Mouse (Mus musculus) kidney, embryonic 16.5 days (tissue): ENCODE data around the gene Zfp950. TPM values are rescaled to one million over a fixed set of nuclear protein-coding genes. Genes with fewer than 3 reads are reported as not detected.

Experiments
- ATAC-seq: fragments of 200-750 bp; cut with Nextera tagmentation; 2 replicates; pipeline ENCODE4 v1.8.0; 2017; ENCODE audit warnings: moderate TSS enrichment; ENCODE audit not compliant: low FRiP score, low TSS enrichment
- H3K27ac ChIP-seq: fragments of 300-500 bp; sonication (generic); 2 replicates; pipeline ENCODE4 v1.5.1; 2014; ENCODE audit warnings: low read length
- H3K27me3 ChIP-seq: fragments of 300-500 bp; sonication (generic); 2 replicates; pipeline ENCODE4 v1.6.1; 2014; ENCODE audit warnings: low read length, control low read depth, mixed read lengths; ENCODE audit not compliant: insufficient read depth
- H3K36me3 ChIP-seq: fragments of 300-500 bp; sonication (generic); 2 replicates; pipeline ENCODE4 v1.6.1; 2014; ENCODE audit warnings: low read length, control low read depth, mixed read lengths; ENCODE audit not compliant: insufficient read depth
- H3K4me1 ChIP-seq: fragments of 300-500 bp; sonication (generic); 2 replicates; pipeline ENCODE4 v1.6.1; 2014; ENCODE audit warnings: low read length, control low read depth, mixed read lengths; ENCODE audit not compliant: insufficient read depth
- H3K4me2 ChIP-seq: fragments of 300-500 bp; sonication (generic); replicated peaks from 2 replicates; pipeline ENCODE4 v1.6.1; 2014; ENCODE audit warnings: low read depth, low read length
- H3K4me3 ChIP-seq: fragments of 300-500 bp; sonication (generic); 2 replicates; pipeline ENCODE4 v1.5.1; 2014; ENCODE audit warnings: mild to moderate bottlenecking, low read length
- H3K9ac ChIP-seq: fragments of 300-500 bp; sonication (generic); replicated peaks from 2 replicates; pipeline ENCODE4 v1.6.1; 2014; ENCODE audit warnings: low read length
- H3K9me3 ChIP-seq: fragments of 300-500 bp; sonication (generic); 2 replicates; pipeline ENCODE4 v1.6.1; 2016; ENCODE audit warnings: low read length, control low read depth
- WGBS: fragments of 180-500 bp; shearing (Covaris S2); extraction: QIAGEN DNeasy Blood & Tissue Kit; methylation state at CpG from one replicate; pipeline ENCODE4 v1.1.7; 2014; 5-methylcytosine and 5-hydroxymethylcytosine counted together
- polyA plus RNA-seq: library from polyadenylated mRNA; unstranded; fragments of >200 nt; fragmentation: Nextera tagmentation; extraction: Ambion mirVana; gene quantifications from 2 replicates; pipeline ENCODE4 v1.2.1, GENCODE M21; 2015

The Zfp950 gene
- polyA plus RNA-seq, 1 experiment from 2014 or later, result 32.6 TPM

- Histone ChIP-seq H3K4me2 (no peak overlapping the region), H3K9me3 (no peaks in the 10 kb centered on the region), H3K4me1 (no peaks in the 10 kb centered on the region; the same call in 1 of the 2 replicates), H3K9ac (no peak overlapping the region), H3K4me3 (no peak overlapping the region), H3K27ac (no peak overlapping the region), H3K27me3 (no peaks in the 10 kb centered on the region), H3K36me3 (no peaks in the 10 kb centered on the region)
- 85% methylated on average over 2 of the region's 2 CpGs for WGBS
- ATAC-seq, result no peak
These were observed 109.1 kb downstream of the Zfp950 start for GRCm38 (mm10) chr19:61031570-61031969.

- 75% methylated on average over 3 of the region's 3 CpGs for WGBS
- H3K27ac ChIP-seq, result 0 out of 2 replicates have a peak overlapping the region, but pooled peaks have one; percentile 26
These were observed 118.6 kb downstream of the Zfp950 start for GRCm38 (mm10) chr19:61021939-61022566.

GRCm38 (mm10) chr19:61021502-61021901, 119.1 kb downstream of the Zfp950 start:
- Histone ChIP-seq H3K27me3 (no peaks in the 10 kb centered on the region), H3K9ac (no peak overlapping the region), H3K27ac (no peak overlapping the region), H3K4me2 (no peak overlapping the region), H3K4me3 (no peak overlapping the region), H3K4me1 (no peaks in the 10 kb centered on the region), H3K9me3 (no peaks in the 10 kb centered on the region), H3K36me3 (no peaks in the 10 kb centered on the region)
- 56% methylated on average over 2 of the region's 2 CpGs for WGBS
- no peak for ATAC-seq

More at GRCm38 (mm10) chr19:61021939-61022566, 118.6 kb downstream of the Zfp950 start:
- Histone ChIP-seq H3K4me1 (no peaks in the 10 kb centered on the region), H3K9me3 (no peaks in the 10 kb centered on the region), H3K4me3 (no peak overlapping the region), H3K9ac (no peak overlapping the region), H3K27me3 (no peaks in the 10 kb centered on the region), H3K36me3 (no peaks in the 10 kb centered on the region), H3K4me2 (no peak overlapping the region)
- no peak for ATAC-seq

GRCm38 (mm10) chr19:61017477-61018266, 123.0 kb downstream of the Zfp950 start:
- H3K27me3 ChIP-seq, result no peaks in the 10 kb centered on the region
- H3K4me2 ChIP-seq, result no peak overlapping the region
- H3K27ac ChIP-seq, result no peak overlapping the region
- no peak overlapping the region for H3K4me3 ChIP-seq
- H3K4me1 ChIP-seq, result no peaks in the 10 kb centered on the region
- H3K36me3 ChIP-seq, result no peaks in the 10 kb centered on the region
- WGBS, result 92% methylated on average over 1 of the region's 1 CpGs
- ATAC-seq, result no peak
- H3K9me3 ChIP-seq, result no peaks in the 10 kb centered on the region
- H3K9ac ChIP-seq, result no peak overlapping the region

- no peak for ATAC-seq
- Histone ChIP-seq H3K4me2 (no peak overlapping the region), H3K27ac (no peak overlapping the region), H3K4me3 (no peak overlapping the region), H3K4me1 (no peaks in the 10 kb centered on the region), H3K36me3 (no peaks in the 10 kb centered on the region), H3K9me3 (no peaks in the 10 kb centered on the region), H3K27me3 (no peaks in the 10 kb centered on the region), H3K9ac (no peak overlapping the region)
- 83% methylated on average over 2 of the region's 2 CpGs for WGBS
These were observed 131.4 kb downstream of the Zfp950 start for GRCm38 (mm10) chr19:61009266-61009665.

Other genes with a start within 250 kb of the Zfp950 start
- gene Gm7102, start 35.5 kb upstream of the Zfp950 start, polyA plus RNA-seq, result 0.19 and 0.48 TPM in 2 replicates
- not detected in 2 replicates for gene Gm6020, start 43.0 kb upstream of the Zfp950 start, polyA plus RNA-seq
- gene Csf2ra, start 87.6 kb upstream of the Zfp950 start, polyA plus RNA-seq, result 40.4 and 50.5 TPM in 2 replicates
- gene Gm21060, start 156.2 kb upstream of the Zfp950 start, polyA plus RNA-seq, result not detected in 2 replicates